Mouse (Mus musculus) hindbrain, embryonic 15.5 days (tissue): ENCODE results near the gene Dvl1. TPM values are rescaled to one million over a fixed set of nuclear protein-coding genes. Genes with fewer than 3 reads are reported as not detected.

Experiments
- ATAC-seq: fragments of 200-750 bp; cut with Nextera tagmentation; 2 replicates; pipeline ENCODE4 v1.8.0; 2017; ENCODE audit warnings: low read depth, moderate number of reproducible peaks, moderate TSS enrichment; ENCODE audit not compliant: low FRiP score
- H3K27ac ChIP-seq: fragments of 300-500 bp; sonication (generic); replicated peaks from 2 replicates; pipeline ENCODE4 v1.5.1; 2015; ENCODE audit warnings: mild to moderate bottlenecking, inconsistent platforms
- H3K27me3 ChIP-seq: fragments of 300-500 bp; sonication (generic); 2 replicates; pipeline ENCODE4 v1.6.1; 2015; ENCODE audit warnings: control low read depth, inconsistent platforms
- H3K36me3 ChIP-seq: fragments of 300-500 bp; sonication (generic); 2 replicates; pipeline ENCODE4 v1.6.1; 2015; ENCODE audit warnings: control low read depth, inconsistent platforms
- H3K4me1 ChIP-seq: fragments of 300-500 bp; sonication (generic); replicated peaks from 2 replicates; pipeline ENCODE4 v1.6.1; 2015; ENCODE audit warnings: control low read depth, inconsistent platforms
- H3K4me2 ChIP-seq: fragments of 300-500 bp; sonication (generic); 2 replicates; pipeline ENCODE4 v1.6.1; 2015; ENCODE audit warnings: moderate library complexity, mild to moderate bottlenecking, inconsistent platforms
- H3K4me3 ChIP-seq: fragments of 300-500 bp; sonication (generic); 2 replicates; pipeline ENCODE4 v1.5.1; 2015; ENCODE audit warnings: mild to moderate bottlenecking, inconsistent platforms
- H3K9ac ChIP-seq: fragments of 300-500 bp; sonication (generic); 2 replicates; pipeline ENCODE4 v1.6.1; 2015; ENCODE audit warnings: inconsistent platforms
- H3K9me3 ChIP-seq: fragments of 300-500 bp; sonication (generic); 2 replicates; pipeline ENCODE4 v1.6.1; 2016; ENCODE audit warnings: control low read depth, inconsistent platforms
- WGBS: fragments of 180-500 bp; shearing (Covaris S2); methylation state at CpG from one replicate; pipeline ENCODE4 v1.1.7; 2015; 5-methylcytosine and 5-hydroxymethylcytosine counted together
- polyA plus RNA-seq: library from polyadenylated mRNA; unstranded; fragments of >200 nt; fragmentation: Nextera tagmentation; extraction: Ambion mirVana; gene quantifications from 2 replicates; pipeline ENCODE4 v1.2.1, GENCODE M21; 2015

Gene Dvl1
- polyA plus RNA-seq, 1 experiment from 2014 or later: 32.8 TPM

- H3K4me3 ChIP-seq: no peak overlapping the region
- no peak overlapping the region for H3K4me2 ChIP-seq
- peak; percentile 39; the same call in 1 of the 2 replicates for ATAC-seq
- no peaks in the 10 kb centered on the region for H3K27me3 ChIP-seq
- H3K4me1 ChIP-seq: no peaks in the 10 kb centered on the region
- H3K9me3 ChIP-seq: no peaks in the 10 kb centered on the region
- no peak overlapping the region for H3K9ac ChIP-seq
- H3K27ac ChIP-seq: no peak overlapping the region
- 77% methylated on average over 3 of the region's 3 CpGs for WGBS
- peaks cover 93% of the 10 kb centered on the region for H3K36me3 ChIP-seq
Measured at GRCm38 (mm10) chr4:155901205-155901604, 54.0 kb downstream of the Dvl1 start.

GRCm38 (mm10) chr4:155903246-155903645, 56.0 kb downstream of the Dvl1 start:
- peaks cover 89% of the 10 kb centered on the region for H3K36me3 ChIP-seq
- H3K4me3 ChIP-seq: no peak overlapping the region
- ATAC-seq: no peak
- 96% methylated on average over 13 of the region's 13 CpGs for WGBS
- no peak overlapping the region for H3K4me2 ChIP-seq
- H3K27ac ChIP-seq: no peak overlapping the region
- H3K9me3 ChIP-seq: no peaks in the 10 kb centered on the region
- H3K9ac ChIP-seq: no peak overlapping the region
- H3K4me1 ChIP-seq: no peaks in the 10 kb centered on the region
- H3K27me3 ChIP-seq: no peaks in the 10 kb centered on the region

GRCm38 (mm10) chr4:155904318-155905102, 57.3 kb downstream of the Dvl1 start:
- Histone ChIP-seq H3K27me3 (no peaks in the 10 kb centered on the region), H3K27ac (no peak overlapping the region), H3K36me3 (peaks cover 77% of the 10 kb centered on the region), H3K4me2 (no peak overlapping the region), H3K4me1 (no peaks in the 10 kb centered on the region), H3K4me3 (no peak overlapping the region), H3K9me3 (no peaks in the 10 kb centered on the region), H3K9ac (no peak overlapping the region)
- ATAC-seq: no peak
- WGBS: 93% methylated on average over 13 of the region's 13 CpGs

GRCm38 (mm10) chr4:155905634-155906033, 58.4 kb downstream of the Dvl1 start:
- Histone ChIP-seq H3K4me1 (no peaks in the 10 kb centered on the region), H3K27ac (no peak overlapping the region), H3K4me3 (no peak overlapping the region), H3K36me3 (peaks cover 65% of the 10 kb centered on the region), H3K9ac (no peak overlapping the region), H3K4me2 (no peak overlapping the region), H3K9me3 (no peaks in the 10 kb centered on the region), H3K27me3 (no peaks in the 10 kb centered on the region)
- WGBS: 88% methylated on average over 13 of the region's 13 CpGs
- ATAC-seq: no peak

- Histone ChIP-seq H3K4me3 (no peak overlapping the region), H3K9ac (no peak overlapping the region), H3K27ac (no peak overlapping the region), H3K4me2 (no peak overlapping the region), H3K36me3 (peaks cover 61% of the 10 kb centered on the region), H3K9me3 (no peaks in the 10 kb centered on the region), H3K4me1 (no peaks in the 10 kb centered on the region), H3K27me3 (no peaks in the 10 kb centered on the region)
- WGBS: 88% methylated on average over 9 of the region's 9 CpGs
- ATAC-seq: no peak
Measured at GRCm38 (mm10) chr4:155906125-155906524, 58.9 kb downstream of the Dvl1 start.

GRCm38 (mm10) chr4:155907003-155907402, 59.8 kb downstream of the Dvl1 start:
- no peaks in the 10 kb centered on the region for H3K4me1 ChIP-seq
- H3K27me3 ChIP-seq: no peaks in the 10 kb centered on the region
- no peak overlapping the region for H3K27ac ChIP-seq
- no peak for ATAC-seq
- H3K9me3 ChIP-seq: no peaks in the 10 kb centered on the region
- H3K4me3 ChIP-seq: no peak overlapping the region
- H3K9ac ChIP-seq: no peak overlapping the region
- WGBS: 84% methylated on average over 11 of the region's 11 CpGs
- no peak overlapping the region for H3K4me2 ChIP-seq
- H3K36me3 ChIP-seq: peaks cover 52% of the 10 kb centered on the region

GRCm38 (mm10) chr4:155908281-155908680, 61.1 kb downstream of the Dvl1 start:
- no peaks in the 10 kb centered on the region for H3K4me1 ChIP-seq
- no peak overlapping the region for H3K27ac ChIP-seq
- no peaks in the 10 kb centered on the region for H3K9me3 ChIP-seq
- ATAC-seq: no peak
- 80% methylated on average over 7 of the region's 7 CpGs for WGBS
- H3K4me3 ChIP-seq: no peak overlapping the region
- H3K9ac ChIP-seq: no peak overlapping the region
- peaks cover 39% of the 10 kb centered on the region for H3K36me3 ChIP-seq
- no peak overlapping the region for H3K4me2 ChIP-seq
- H3K27me3 ChIP-seq: no peaks in the 10 kb centered on the region

- Histone ChIP-seq H3K4me3 (no peak overlapping the region), H3K27ac (no peak overlapping the region), H3K4me2 (no peak overlapping the region), H3K27me3 (no peaks in the 10 kb centered on the region), H3K9me3 (no peaks in the 10 kb centered on the region), H3K4me1 (no peaks in the 10 kb centered on the region), H3K9ac (no peak overlapping the region), H3K36me3 (peaks cover 34% of the 10 kb centered on the region)
- WGBS: 94% methylated on average over 4 of the region's 4 CpGs
- ATAC-seq: no peak
Measured at GRCm38 (mm10) chr4:155908751-155909150, 61.5 kb downstream of the Dvl1 start.

Other genes with a start within 250 kb of the Dvl1 start
- 14.6 and 16.3 TPM in 2 replicates for gene Slc35e2, start 246.0 kb upstream of the Dvl1 start, polyA plus RNA-seq
- gene Cdk11b, start 222.5 kb upstream of the Dvl1 start, polyA plus RNA-seq: 49.3 and 53.0 TPM in 2 replicates
- gene Gm10563, start 202.0 kb upstream of the Dvl1 start, polyA plus RNA-seq: not detected in 2 replicates
- gene Mmp23, start 194.0 kb upstream of the Dvl1 start, polyA plus RNA-seq: 4.7 and 6.5 TPM in 2 replicates
- 50.6 and 62.2 TPM in 2 replicates for gene Mib2, start 178.2 kb upstream of the Dvl1 start, polyA plus RNA-seq
- 17.2 and 20.6 TPM in 2 replicates for gene Fndc10, start 153.1 kb upstream of the Dvl1 start, polyA plus RNA-seq
- 160 and 166 TPM in 2 replicates for gene Ssu72, start 142.6 kb upstream of the Dvl1 start, polyA plus RNA-seq
- gene Tmem240, start 112.6 kb upstream of the Dvl1 start, polyA plus RNA-seq: 23.8 and 27.0 TPM in 2 replicates
- 92.0 and 99.4 TPM in 2 replicates for gene Atad3a, start 86.3 kb upstream of the Dvl1 start, polyA plus RNA-seq
- 32.2 and 33.7 TPM in 2 replicates for gene Vwa1, start 72.7 kb upstream of the Dvl1 start, polyA plus RNA-seq
- 0.98 and 1.2 TPM in 2 replicates for gene Tmem88b, start 61.5 kb upstream of the Dvl1 start, polyA plus RNA-seq
- not detected in 2 replicates for gene Ankrd65, start 57.0 kb upstream of the Dvl1 start, polyA plus RNA-seq
- gene Mrpl20, start 44.5 kb upstream of the Dvl1 start, polyA plus RNA-seq: 248 and 265 TPM in 2 replicates
- 134 and 137 TPM in 2 replicates for gene Ccnl2, start 34.9 kb upstream of the Dvl1 start, polyA plus RNA-seq
- gene Aurkaip1, start 16.1 kb upstream of the Dvl1 start, polyA plus RNA-seq: 129 TPM in 2 replicates
- 32.5 and 32.7 TPM in 2 replicates for gene Mxra8, start 7.7 kb upstream of the Dvl1 start, polyA plus RNA-seq
- gene Tas1r3, start 16.0 kb downstream of the Dvl1 start, polyA plus RNA-seq: 0.43 and 0.54 TPM in 2 replicates
- 25.6 and 29.1 TPM in 2 replicates for gene Cptp, start 22.0 kb downstream of the Dvl1 start, polyA plus RNA-seq
- gene Ints11, start 22.1 kb downstream of the Dvl1 start, polyA plus RNA-seq: 71.6 and 78.6 TPM in 2 replicates
- gene Pusl1, start 44.4 kb downstream of the Dvl1 start, polyA plus RNA-seq: 58.5 and 62.9 TPM in 2 replicates
- 68.8 and 74.6 TPM in 2 replicates for gene Acap3, start 44.4 kb downstream of the Dvl1 start, polyA plus RNA-seq
- gene Ube2j2, start 96.4 kb downstream of the Dvl1 start, polyA plus RNA-seq: 104 and 115 TPM in 2 replicates
- gene C1qtnf12, start 114.9 kb downstream of the Dvl1 start, polyA plus RNA-seq: 13.4 and 16.6 TPM in 2 replicates
- 33.1 and 35.9 TPM in 2 replicates for gene B3galt6, start 145.2 kb downstream of the Dvl1 start, polyA plus RNA-seq
- gene Sdf4, start 145.5 kb downstream of the Dvl1 start, polyA plus RNA-seq: 114 and 120 TPM in 2 replicates
- 0.64 and 0.73 TPM in 2 replicates for gene Tnfrsf4, start 166.4 kb downstream of the Dvl1 start, polyA plus RNA-seq
- 1.9 and 2.1 TPM in 2 replicates for gene Tnfrsf18, start 178.8 kb downstream of the Dvl1 start, polyA plus RNA-seq
- gene Ttll10, start 212.0 kb downstream of the Dvl1 start, polyA plus RNA-seq: not detected in 2 replicates